Mouse (Mus musculus) adipocyte (in vitro differentiated cells): ENCODE data around the gene Hrk.
A peak's percentile ranks its signal among the peaks of the same experiment; 100 is the strongest.

Experiments
- DNase-seq: peaks from one replicate; pipeline ENCODE4 v3.0.0-alpha.2; 2016; ENCODE audit warnings: low spot score

The Hrk gene

DNA sequence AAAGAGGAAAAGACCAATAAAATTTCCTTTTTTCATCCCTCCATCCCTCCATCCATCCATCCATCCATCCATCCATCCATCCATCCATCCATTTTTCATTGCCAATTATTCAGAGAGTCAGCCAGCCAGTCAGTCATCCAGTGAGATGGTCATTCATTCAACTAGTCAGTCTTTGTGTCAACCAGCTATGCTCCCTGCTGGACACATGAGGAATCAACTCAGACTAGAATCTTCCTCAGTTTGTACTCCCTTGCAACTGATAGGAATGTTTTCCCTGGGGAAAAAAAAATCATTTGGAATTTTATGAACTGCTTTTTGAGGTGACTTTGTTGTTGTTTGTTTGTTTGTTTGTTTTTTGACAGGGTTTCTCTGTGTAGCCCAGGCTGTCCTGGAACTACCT, 1.0 kb downstream of the Hrk start:
- peak; percentile 27 for DNase-seq

DNA sequence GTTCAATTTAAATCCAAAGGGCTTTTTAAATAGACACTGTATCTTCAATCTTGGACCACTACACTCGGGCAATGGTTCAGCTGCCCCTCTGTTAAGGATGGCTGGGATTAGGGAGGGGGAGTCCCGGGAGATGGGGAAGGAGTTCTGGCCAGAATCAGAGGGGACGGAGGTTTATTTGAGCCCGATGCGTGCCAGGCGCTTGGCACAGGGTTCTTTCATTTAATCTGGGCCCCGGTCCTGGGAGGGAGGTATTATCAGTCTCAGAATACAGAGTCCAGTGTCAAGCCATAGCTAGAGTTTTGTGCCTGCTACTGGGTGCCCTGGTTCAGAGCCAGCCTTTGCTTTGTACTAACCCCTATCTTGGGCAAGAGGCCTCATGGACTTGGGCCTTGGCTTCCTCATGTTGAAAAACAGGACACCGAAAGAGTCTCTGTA, 3.1 kb downstream of the Hrk start:
- peak; percentile 70 for DNase-seq

DNA sequence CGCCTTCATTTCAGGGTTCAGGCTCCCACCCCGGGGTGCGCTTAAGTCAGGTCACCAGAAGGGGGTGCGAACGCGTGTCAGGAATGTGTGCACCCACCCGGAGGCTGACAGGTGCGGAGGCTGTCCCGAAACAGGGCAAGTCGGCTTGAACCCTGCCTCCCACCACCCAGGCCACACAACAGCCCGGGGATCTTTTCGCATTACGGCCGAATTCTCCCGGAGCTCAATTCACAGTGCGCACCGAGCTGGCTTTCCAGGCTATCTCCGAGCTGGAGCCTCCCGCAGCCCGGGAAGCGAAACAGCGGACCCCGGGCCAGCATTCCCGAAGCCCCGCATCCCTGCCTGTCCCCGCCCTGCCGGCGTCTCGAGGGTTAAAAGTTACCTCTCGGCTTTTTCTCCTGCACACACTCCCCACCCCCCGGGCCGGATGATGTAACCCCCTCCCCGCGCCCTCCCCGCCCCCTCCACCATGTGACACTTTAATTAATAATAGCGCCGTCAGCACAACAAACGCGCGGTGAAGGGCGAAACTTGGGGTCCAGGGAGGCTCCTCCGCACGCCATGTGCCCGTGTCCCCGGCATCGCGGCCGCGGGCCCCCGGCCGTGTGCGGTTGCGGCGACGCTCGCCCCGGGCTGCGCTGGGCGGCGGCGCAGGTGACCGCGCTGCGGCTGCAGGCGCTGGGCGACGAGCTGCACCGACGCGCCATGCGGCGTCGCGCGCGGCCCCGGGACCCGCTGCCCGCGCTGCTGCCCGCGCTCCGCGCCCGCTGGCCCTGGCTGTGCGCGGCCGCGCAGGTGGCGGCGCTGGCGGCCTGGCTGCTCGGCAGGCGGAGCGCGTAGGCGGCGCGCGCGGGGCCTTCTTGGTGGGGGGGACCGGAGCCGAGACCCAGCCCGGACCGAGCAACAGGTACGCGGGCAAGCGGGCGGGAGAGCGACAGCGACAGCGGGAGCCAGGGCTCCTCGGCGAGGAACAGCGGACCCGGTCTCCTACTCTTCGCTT, 5.1 kb downstream of the Hrk start:
- no peak for DNase-seq

DNA sequence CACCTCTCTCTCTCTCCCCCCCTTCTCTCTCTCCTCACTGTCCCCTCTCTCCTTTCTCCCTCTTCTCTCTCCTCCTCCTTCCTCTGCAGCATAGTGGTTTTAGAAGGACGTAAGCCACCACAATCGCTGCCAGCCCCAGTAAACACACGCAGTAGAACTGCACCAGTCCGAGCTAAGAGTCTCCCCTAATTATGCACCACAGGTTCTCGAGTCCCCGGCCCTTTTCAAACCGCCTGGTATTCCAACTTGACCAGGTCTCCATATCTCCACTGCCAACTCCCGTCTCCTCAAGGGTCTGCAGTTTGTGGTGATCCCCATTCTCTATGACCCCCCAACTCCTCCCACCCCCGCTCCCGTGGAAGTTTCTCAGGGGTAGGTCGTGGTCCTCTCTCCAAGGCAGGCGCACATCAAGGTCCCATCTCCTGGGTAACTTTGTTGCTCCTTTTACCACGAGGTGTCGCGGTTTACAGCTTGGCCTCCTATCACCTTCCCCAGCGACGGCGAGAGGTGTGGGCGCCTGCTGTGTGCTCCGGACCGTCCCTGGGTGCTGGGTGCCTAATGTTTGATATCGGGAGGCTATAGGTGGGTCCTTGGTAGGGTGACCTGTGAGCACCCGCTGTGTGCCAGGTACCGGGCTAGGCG, 6.6 kb downstream of the Hrk start:
- DNase-seq, result no peak

DNA sequence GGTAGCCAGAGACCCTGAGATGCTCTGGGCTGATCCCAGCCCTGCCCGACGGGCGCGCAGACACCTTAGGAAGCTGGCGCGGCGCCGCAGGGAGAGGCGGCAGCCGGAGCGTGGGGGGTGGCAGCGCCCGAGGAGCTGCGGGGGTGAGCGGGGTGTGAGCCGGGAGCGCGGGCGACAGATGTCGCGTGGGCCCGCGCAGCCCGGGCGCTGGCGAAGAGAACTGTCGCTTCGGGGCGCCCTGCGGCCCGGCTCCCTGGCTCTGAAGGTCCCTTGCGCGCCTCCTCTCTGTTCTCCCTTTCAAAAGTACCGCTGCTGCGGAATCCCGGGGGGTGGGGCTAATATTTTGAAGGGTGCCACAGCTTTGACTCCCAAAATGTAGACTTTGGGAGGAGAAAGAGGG, 7.2 kb downstream of the Hrk start:
- DNase-seq, result no peak

DNA sequence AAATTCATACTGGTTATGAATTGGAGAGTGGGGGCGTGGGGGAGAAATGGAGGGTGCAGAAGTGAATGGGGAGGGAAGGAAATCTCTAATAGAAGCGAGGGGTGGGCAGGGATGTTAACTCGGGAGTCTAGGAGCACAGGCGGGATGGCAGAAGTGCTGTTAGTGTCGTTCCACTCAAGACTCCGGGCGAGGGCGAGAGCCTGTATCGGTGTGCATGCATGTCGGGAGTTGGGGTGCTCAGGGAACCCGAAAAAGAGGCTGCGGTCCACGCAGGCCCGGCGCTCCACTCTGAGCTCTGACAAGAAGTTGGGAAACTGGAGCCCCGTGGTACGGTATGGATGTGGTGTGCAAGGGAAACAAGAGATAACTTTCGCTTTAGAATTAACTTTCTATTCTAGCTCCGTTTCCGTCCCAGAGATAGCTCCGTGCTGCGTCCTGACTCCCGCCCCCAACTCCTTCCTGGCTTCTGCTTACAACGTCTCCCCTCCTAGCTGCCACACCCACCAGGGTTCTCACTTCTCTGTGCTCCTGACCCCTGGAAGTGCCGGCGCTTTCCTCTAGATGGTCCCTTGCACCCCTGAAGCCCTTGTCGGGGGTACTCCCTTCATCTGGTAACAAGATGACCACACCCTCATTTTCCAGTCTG, 7.8 kb downstream of the Hrk start:
- DNase-seq, result no peak

DNA sequence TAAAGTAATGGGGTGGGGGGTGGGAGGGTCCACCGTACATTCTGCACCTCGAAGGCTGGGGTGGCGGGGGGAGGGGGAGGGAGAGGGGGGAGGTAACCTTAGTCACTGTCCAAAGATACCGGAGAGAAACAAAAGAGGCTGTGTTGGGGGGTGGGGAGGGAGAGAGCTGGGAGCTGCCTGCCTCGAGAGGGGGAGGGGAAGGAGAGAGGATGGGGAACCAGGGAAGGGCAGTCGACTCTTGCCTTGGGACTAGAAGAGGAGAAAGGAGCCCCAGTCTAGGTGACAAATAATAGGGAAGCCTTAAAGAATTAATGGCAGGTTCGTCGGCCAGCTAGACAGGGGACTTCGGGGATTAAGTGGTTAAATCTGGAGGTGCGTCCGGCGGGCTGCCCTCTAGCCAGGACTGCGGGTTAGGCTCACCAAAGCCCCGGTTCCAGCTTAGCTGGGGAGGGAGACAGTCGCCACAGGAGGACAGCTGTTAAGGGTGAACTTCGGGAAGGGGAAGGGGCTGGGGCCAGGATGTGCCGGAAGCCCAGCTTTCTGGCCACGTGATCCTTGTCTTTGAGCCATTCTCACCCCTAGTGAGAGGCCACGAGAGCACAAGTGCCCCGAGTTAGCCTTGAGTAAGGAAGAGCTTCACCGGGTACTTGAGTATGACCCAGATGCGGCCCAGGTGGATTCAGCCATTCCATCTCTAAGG, 10.0 kb downstream of the Hrk start:
- DNase-seq, result no peak

DNA sequence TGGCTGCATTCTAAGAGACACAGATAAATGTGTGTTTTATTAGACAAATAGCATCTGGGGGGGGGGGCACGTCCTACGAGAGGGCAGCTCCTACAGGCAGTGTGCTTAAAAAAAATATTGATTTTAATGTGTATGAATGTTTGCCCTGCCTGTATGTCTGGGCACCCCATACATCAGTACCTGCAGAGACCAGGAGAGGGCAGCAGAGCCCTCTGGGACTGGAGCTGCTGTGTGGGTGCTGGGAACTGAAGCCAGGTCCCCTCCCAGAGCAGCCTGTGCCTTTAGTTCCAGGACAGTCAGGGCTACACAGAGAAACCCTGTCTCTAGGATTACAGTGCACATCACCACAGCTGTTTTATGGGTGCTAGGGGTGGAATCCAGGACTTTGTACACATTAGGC, 10.7 kb downstream of the Hrk start:
- DNase-seq, result no peak

DNA sequence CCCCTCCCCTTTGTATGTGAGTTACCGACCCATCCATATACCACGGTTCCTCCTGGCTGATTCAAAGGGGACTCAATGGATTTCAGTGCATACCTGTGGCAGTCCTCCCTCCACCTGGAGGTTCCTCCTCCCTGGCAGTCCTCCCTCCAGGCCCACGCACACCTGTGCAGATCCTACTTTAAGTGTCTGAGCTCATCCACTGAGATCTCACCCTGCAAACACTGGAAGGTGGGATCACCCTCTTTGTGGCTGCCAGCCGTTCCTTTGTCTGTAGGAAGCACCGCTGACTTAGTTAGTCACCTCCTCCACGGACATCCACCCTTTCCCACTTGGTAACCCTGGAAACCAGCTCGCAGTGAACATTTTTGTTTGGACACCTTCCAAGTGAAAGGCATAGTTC, 13.2 kb downstream of the Hrk start:
- DNase-seq, result no peak

DNA sequence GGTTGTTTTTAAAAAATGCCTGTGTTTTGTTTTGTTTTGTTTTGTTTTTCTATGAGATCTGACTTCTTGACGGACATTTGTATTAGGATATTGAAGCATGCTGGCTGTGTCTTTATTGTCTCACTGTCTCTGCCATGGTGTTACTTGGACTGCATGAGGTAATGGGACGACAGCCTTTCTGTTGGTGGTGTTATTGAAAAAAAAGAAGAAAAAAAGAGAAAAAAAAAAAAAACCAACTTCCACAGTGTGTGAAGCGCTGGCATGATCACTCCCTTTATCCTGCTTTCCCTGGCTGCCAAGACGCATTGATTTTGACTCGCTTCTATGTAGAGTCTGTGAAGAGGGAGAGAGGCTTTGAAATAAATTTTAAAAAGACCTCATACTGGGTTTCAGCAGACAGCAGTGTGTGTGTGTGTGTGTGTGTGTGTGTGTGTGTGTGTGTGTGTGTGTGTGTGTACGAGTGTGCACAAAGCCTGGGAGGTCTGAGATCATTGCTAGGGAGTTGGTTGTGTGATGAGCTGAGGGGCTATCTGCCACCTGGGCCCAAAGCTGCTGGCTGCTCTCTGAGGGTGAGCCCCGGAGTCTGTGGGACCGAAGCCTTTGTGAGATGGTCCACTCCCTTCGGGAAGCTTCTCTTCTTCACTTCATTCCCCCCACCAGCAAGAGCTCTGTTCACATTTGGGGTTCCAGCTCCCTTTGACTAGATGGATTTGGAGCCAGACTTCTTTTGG, 22.6 kb downstream of the Hrk start:
- peak; percentile 28 for DNase-seq

DNA sequence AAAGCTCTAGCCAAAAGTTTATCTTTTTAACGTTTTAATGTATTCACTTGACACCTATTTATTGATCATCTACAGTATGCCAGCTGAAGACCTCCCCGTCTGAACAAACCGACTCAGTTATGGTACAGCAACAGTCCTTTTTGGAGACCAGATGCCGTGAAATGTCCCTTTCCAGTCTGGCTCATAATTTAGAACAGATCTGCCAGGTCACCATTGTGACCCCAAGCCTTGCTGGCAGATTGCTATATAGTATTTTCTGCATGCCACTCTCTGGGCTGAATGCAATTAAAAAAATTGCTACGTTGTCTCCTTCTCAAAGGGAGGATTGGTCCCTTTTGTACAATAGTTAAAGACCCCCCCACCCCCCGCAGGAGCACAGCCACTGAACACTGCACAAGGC, 23.9 kb downstream of the Hrk start:
- DNase-seq, result no peak

DNA sequence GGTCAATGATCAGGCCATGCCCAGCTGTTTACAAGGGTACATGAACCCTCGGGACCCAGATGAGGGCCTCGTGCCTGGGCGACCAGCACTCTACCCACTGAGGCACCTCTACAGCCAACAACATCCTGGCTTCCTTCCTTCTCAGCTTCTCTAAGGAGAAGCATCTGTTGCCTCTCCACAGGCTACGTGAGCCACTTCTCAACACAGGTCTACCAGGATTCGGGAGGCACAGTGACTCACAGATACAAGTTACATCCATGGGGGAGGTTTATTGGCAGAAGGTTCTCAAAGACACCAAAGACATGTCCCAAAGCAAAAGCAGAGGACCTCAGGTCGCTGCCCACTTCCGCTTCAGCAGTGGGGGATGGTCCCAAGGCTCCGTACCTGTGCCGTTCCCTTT, 26.0 kb downstream of the Hrk start:
- DNase-seq, result no peak

DNA sequence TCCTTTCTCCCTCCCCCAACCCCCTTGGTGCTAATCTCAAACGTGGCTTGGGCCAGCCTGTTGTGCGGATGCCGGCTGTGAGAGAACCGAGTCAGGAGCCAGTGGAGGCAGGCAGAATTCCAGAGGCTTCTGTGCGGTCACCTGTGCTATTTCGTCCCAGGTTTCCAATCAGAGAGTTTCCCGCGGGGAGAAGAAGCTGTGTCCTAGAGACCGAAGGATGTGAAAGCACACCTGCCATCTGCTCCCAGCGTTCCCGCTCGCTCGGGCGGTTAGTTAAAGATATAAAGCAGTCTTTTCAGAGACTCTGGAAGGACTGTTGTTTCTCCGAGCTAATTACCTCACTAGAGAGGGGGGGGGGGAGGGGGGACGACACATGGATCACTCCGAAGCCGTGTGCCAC, 27.8 kb downstream of the Hrk start:
- no peak for DNase-seq

DNA sequence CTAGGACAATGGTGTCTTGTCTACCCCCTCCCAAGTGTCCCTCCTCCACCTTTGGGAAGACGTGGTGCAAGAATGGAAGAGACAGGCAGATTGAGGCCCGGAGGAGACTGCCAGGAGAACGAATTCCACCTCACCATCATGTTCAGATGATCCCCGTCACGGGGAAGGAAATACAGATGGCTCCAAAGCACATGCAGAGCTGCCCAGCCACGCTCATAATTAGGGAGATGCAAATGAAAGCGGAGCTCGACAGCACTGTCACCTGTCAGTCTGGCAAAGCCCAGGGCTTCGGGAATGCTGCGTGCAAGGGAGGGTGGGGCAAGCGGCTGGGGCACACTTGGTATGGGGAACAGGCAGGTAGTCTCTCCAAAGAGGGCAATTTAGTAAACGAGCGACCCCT, 33.0 kb downstream of the Hrk start:
- DNase-seq, result no peak

DNA sequence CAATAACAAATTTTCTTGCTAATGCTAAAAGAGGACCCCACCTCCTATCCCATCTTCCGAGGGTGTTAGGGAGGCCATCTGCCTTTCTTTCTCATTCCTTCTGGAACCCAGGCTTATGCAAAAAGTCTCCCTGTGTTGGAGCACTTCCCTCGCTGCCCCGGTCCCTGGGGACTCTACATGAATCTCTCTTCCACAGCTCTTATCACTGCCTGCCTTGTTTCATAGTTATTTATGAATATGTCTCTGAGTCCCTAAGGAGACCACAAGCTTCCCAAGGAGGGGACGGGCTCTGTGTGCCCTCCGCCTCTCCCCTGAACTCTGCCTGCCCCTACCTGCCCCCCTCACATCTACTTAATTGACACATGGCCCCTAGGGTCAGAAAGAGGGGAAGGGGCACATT, 35.2 kb downstream of the Hrk start:
- no peak for DNase-seq

DNA sequence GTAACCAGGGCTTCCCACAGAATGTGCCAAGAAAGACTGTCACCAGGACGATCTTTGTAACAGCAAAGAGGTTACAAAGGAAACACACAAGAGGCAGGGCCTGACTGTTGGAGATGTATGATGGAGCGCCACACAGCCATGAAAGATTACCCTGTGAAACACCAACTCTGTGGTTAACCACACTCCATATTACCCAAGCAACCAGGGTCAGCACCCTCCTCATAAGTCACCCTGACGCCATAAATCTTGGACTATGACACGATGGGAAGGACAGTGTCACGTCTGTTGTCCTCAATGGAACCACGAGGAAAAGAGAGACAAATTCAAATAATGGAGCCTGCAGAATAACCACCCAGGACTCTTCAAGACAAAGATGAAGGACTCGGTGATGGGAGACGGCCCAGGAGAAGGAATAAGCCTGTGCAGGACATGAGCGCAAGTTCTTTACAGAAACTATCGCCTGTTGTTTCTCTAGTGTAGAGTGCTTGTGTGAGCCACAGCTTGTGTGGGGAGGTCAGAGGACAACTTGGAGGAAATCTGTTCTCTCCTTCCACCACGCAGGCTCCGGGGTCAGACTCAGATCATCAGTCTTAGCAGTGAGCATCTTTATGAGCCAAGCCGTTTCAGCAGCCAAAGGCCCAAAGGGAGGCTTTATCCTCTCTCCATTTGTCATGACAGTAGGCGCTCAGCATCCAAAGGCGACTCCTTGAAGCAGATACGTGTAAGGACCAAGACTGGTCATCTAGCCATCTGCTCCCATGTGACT, 40.4 kb downstream of the Hrk start:
- no peak for DNase-seq

DNA sequence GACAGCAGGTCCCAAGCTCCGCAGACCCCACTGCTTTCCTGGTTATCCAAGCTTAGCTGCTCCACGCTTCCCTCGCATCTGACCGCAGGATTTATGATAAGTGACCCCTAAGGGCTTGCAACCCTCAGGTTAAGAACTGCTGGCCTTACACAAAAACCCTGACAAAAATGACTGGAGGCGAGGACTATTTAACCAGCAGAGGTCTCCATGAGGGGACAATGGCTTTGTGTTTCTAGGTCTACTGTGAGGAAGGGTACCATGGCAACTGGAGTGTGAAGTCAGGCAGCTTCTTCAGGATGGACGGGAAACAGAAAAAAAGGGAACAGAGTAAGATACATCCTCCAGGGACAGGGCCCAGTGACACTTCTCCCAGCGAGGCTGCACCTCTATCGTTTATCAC, 41.4 kb downstream of the Hrk start:
- DNase-seq, result no peak

DNA sequence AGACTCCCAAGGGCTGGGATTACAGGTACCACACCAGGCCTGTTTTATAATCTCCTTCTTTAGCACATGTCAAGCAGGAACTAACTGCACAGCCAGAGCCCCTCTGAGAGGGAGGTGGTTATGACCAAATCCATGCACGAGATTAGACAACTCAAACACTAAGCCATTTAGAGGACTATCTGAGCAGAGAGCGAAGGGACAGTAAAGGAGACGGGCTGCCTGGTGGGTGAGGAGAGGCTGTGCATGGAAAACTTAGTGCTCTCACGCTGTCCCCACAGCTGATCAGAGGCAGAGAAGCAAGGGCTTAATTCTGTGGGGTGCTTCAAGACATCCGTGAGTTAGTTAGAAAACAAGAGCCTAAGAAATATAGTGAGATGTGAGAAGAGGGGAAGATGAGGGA, 49.6 kb downstream of the Hrk start:
- DNase-seq, result no peak

DNA sequence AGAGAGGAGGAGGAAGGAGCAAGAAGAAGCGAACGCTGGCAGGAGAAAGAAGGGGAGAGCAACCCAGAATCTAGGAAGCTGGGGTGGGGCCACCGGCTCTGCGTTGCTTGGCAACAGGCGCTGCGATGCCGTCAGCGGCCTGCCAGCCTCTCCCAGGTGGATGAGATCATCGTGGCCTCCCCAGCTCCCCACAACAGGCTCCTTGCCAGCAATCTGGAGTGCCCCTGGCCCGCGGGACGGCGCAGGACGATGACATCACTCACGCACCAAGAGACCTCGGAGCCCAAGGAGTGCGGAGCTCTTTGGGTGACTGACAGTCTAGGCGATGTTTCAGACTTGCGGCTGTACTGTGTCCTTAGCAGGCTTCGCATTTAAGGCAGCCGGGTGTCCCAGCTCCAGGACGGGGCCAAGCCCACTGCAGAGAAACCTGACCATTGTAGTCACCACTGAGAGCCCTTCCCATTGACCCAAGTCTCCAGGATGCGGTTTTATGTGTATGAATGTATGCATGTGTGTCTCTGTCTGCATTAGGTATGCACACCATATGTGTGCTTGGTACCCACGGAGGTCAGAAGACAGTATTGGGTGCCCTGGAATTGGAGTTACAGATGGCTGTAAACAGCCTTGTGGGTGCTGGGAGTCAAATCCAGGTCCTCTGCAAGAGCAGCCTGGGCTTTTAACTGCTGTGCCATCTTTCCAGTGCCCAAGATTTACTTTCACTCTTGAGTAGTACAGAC, 50.1 kb downstream of the Hrk start:
- DNase-seq, result no peak

DNA sequence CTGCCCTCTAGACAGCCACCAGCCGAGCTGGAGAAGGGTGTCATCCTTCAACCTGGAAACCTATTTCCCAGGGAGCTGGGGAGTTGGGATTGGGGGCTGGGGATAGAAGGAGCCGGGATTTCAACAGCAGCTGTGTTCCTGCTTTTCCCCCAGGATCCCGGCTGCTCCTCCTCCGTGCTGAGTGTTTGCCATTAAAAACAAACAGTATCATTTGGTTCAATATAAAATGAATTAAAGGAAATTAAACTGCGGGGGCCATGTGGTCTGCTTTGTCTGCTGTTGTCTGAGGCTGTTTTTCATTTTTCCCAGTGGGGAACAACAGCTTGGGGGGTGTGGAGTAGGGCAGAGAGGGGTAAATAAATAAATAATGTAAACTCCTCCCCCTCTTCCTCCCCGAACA, 53.0 kb downstream of the Hrk start:
- no peak for DNase-seq
